Mouse (Mus musculus) small intestine, adult 2 months (tissue): ENCODE measurements around the gene Hk2.

Experiments used
- CTCF ChIP-seq: fragments of 200-500 bp; IDR thresholded peaks from 2 replicates; pipeline ENCODE4 v1.5.1; 2012; ENCODE audit warnings: low read depth, mild to moderate bottlenecking, control low read depth, inconsistent platforms, low read length, moderate library complexity, mixed read lengths; ENCODE audit not compliant: insufficient replicate concordance, insufficient read length; ENCODE audit errors: extremely low read depth
- POLR2A ChIP-seq: fragments of 200-500 bp; IDR thresholded peaks from 2 replicates; pipeline ENCODE4 v1.6.1; 2012; ENCODE audit warnings: low read depth, mild to moderate bottlenecking, control low read depth, inconsistent platforms, low read length, moderate library complexity

DNA sequence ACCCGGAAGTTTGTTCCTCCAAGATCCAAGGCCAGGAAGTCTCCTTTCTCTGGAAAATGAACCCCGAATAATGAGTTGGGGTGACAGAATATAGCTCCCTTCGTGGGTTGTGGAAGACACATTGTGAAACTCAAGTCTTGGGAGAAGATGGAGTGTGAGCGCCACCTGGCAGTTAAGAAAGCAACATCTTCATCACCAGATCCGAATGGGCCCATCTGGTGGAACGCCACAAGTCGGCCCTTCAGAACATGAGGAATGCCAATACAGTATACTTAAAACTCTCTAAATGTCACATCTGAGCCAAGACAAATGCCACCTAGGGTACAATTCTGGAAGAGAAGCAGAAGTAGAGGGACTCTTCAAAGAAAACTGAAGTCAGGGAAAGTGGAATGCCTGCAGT lies 38.9 kb downstream of the Hk2 start:
- no peak for TF ChIP-seq CTCF
- no peak for TF ChIP-seq POLR2A
